Mouse (Mus musculus) adrenal gland, postnatal 14 days (tissue): Measurements from ENCODE around the gene Asb4. TPM values are rescaled to one million over a fixed set of nuclear protein-coding genes. Genes with fewer than 3 reads are reported as not detected.

ENCODE experiments used
- DNase-seq: peaks from one replicate; pipeline ENCODE4 v3.0.0; 2021; ENCODE audit warnings: mixed read lengths
- total RNA-seq: library from RNA; stranded (reverse); gene quantifications from 2 replicates; pipeline ENCODE4 v1.2.3, GENCODE M21; 2021

The Asb4 gene
- total RNA-seq, 1 experiment from 2014 or later = 5.3 TPM

GRCm38 (mm10) chr6:5390952-5391351 is 7.8 kb downstream of the Asb4 start:
- no peak for DNase-seq

GRCm38 (mm10) chr6:5394971-5395370 is 11.8 kb downstream of the Asb4 start:
- DNase-seq = no peak

- DNase-seq = no peak
Measured at GRCm38 (mm10) chr6:5396797-5397196, 13.6 kb downstream of the Asb4 start.

- DNase-seq = peak; percentile 74
Measured at GRCm38 (mm10) chr6:5401394-5401793, 18.2 kb downstream of the Asb4 start.

- DNase-seq = no peak
Measured at GRCm38 (mm10) chr6:5403095-5403815, 20.1 kb downstream of the Asb4 start.

GRCm38 (mm10) chr6:5404016-5404415 is 20.8 kb downstream of the Asb4 start:
- DNase-seq = no peak

- DNase-seq = no peak
Measured at GRCm38 (mm10) chr6:5408451-5409177, 25.4 kb downstream of the Asb4 start.

- DNase-seq = no peak
Measured at GRCm38 (mm10) chr6:5409676-5410075, 26.5 kb downstream of the Asb4 start.

- DNase-seq = peak; percentile 89
Measured at GRCm38 (mm10) chr6:5410697-5411391, 27.7 kb downstream of the Asb4 start.

- peak; percentile 89 for DNase-seq
Measured at GRCm38 (mm10) chr6:5413282-5413681, 30.1 kb downstream of the Asb4 start.

GRCm38 (mm10) chr6:5421442-5421841 is 38.3 kb downstream of the Asb4 start:
- DNase-seq = no peak

- DNase-seq = no peak
Measured at GRCm38 (mm10) chr6:5422386-5422785, 39.2 kb downstream of the Asb4 start.

GRCm38 (mm10) chr6:5423594-5423993 is 40.4 kb downstream of the Asb4 start:
- DNase-seq = no peak

GRCm38 (mm10) chr6:5427033-5427432 is 43.8 kb downstream of the Asb4 start:
- no peak for DNase-seq

GRCm38 (mm10) chr6:5429562-5429961 is 46.4 kb downstream of the Asb4 start:
- no peak for DNase-seq

GRCm38 (mm10) chr6:5429982-5430550 is 46.9 kb downstream of the Asb4 start:
- no peak for DNase-seq

GRCm38 (mm10) chr6:5433887-5434286 is 50.7 kb downstream of the Asb4 start:
- DNase-seq = no peak

- DNase-seq = peak; percentile 61
Measured at GRCm38 (mm10) chr6:5437757-5438156, 54.6 kb downstream of the Asb4 start.

- no peak for DNase-seq
Measured at GRCm38 (mm10) chr6:5441221-5441620, 58.0 kb downstream of the Asb4 start.

GRCm38 (mm10) chr6:5442316-5443085 is 59.3 kb downstream of the Asb4 start:
- peak; percentile 54 for DNase-seq

- peak; percentile 38 for DNase-seq
Measured at GRCm38 (mm10) chr6:5443104-5443863, 60.1 kb downstream of the Asb4 start.
